Mouse (Mus musculus): Measurements from ENCODE around the gene Sp4. TPM values are rescaled to one million over a fixed set of nuclear protein-coding genes. Genes with fewer than 3 reads are reported as not detected.

Sp4 gene
- polyA plus RNA-seq, 1 experiment from 2014 or later: 6.6 TPM

DNA sequence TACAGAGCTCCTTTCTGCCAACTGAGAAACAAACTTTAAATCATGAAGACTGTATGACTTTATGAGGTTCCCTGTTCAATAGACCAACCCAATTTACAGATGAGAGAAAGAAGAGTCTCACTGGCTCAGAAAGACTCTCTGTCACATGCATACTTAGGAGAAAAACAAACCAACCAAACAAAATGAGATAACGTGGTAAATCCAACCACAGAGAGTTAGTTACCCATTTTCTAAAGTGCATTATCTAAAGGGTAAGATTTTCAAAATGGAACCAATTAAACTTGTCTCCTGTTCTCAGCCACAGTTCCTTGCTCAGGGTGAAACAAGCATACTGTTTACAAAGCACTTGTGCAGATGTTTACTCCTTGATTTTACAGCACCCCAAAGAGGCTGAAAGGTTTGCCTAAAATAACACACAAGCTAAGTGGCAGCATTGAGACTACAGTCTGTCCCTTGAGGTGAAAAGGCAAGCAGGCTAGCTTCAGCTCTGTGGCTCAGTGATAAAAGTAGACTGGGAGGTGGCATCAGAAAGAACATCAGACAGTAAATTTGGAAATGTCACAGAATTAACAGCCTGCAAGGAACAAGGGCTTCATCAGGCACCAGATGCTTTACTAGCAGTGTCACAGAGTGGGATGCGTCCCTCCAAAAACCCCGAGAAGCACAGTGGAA lies 12.7 kb upstream of the Sp4 start:
- 57% methylated on average over 3 of the region's 3 CpGs for WGBS
- H3K9me3 ChIP-seq (replicated peaks; ENCODE audit: control insufficient read depth, low read length): no peaks in the 10 kb centered on the region
- H3K27ac ChIP-seq (ENCODE audit: low read length): no peak overlapping the region
- no peak overlapping the region for H3K9ac ChIP-seq (ENCODE audit: low read length)
- H3K36me3 ChIP-seq (ENCODE audit: control insufficient read depth, insufficient read depth): no peaks in the 10 kb centered on the region
- H3K4me1 ChIP-seq (ENCODE audit: control insufficient read depth, insufficient read depth, low read length): no peaks in the 10 kb centered on the region
- no peaks in the 10 kb centered on the region for H3K27me3 ChIP-seq (ENCODE audit: control insufficient read depth, insufficient read depth, low read length)
- no peak overlapping the region for H3K4me2 ChIP-seq (ENCODE audit: low read depth, low read length)
- ATAC-seq (replicated peaks; ENCODE audit: extremely low read depth, insufficient read depth, low FRiP score): no peak
- no peak overlapping the region for H3K4me3 ChIP-seq (ENCODE audit: low read length)

DNA sequence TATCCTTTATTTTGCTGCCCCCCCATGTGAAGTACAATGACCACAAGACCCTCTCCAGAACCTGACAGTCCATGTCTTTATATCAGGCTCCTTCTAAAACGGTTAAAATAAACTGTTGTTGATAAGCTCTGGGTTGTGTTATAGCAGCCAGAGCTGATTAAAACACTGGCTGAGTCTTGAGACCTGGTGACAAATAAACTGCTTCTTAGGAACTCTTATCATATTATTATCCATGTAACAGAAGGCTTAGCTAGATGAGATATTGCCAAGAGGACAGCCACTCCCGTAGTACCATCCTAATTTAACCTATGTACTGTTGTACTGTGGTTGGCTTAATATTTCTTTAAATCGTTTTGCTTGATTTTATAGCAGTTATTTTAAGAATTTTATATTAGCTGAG lies 2.3 kb upstream of the Sp4 start:
- Histone ChIP-seq H3K9ac (ENCODE audit: low read length) (no peak overlapping the region), H3K27ac (ENCODE audit: low read length) (no peak overlapping the region), H3K4me3 (ENCODE audit: low read length) (no peak overlapping the region), H3K9me3 (replicated peaks; ENCODE audit: control insufficient read depth, low read length) (no peaks in the 10 kb centered on the region), H3K36me3 (ENCODE audit: control insufficient read depth, insufficient read depth) (no peaks in the 10 kb centered on the region), H3K27me3 (ENCODE audit: control insufficient read depth, insufficient read depth, low read length) (no peaks in the 10 kb centered on the region), H3K4me1 (ENCODE audit: control insufficient read depth, insufficient read depth, low read length) (peaks cover 17% of the 10 kb centered on the region), H3K4me2 (ENCODE audit: low read depth, low read length) (no peak overlapping the region)
- no peak for ATAC-seq (replicated peaks; ENCODE audit: extremely low read depth, insufficient read depth, low FRiP score)
- WGBS: 62% methylated on average over 3 of the region's 3 CpGs

DNA sequence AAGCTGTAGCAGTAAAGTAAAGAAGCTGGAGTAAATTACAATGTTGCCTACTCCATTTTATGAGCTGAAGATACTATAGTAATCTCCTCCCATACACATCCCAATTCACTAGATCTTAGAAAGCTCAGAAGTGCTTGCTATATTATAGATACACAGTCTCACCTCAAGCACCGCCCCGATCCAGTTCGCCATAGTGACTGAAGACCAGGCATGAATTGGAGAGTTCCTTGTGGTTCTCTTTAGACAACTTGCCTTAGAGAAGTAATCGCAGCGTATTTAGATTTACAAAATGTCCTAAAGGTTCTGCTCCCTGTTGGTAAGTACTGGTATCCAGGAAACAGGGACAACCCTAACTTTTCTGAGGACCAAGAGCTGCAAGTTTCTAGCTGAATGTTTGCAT lies 1.8 kb upstream of the Sp4 start:
- Histone ChIP-seq H3K27me3 (ENCODE audit: control insufficient read depth, insufficient read depth, low read length) (no peaks in the 10 kb centered on the region), H3K4me2 (ENCODE audit: low read depth, low read length) (peak overlapping the region; percentile 73), H3K4me3 (ENCODE audit: low read length) (peak overlapping the region; percentile 99), H3K36me3 (ENCODE audit: control insufficient read depth, insufficient read depth) (no peaks in the 10 kb centered on the region), H3K9me3 (replicated peaks; ENCODE audit: control insufficient read depth, low read length) (no peaks in the 10 kb centered on the region), H3K4me1 (ENCODE audit: control insufficient read depth, insufficient read depth, low read length) (peaks cover 19% of the 10 kb centered on the region), H3K9ac (ENCODE audit: low read length) (peak overlapping the region; percentile 77), H3K27ac (ENCODE audit: low read length) (peak overlapping the region; percentile 86)
- WGBS: 90% methylated on average over 5 of the region's 5 CpGs
- ATAC-seq (replicated peaks; ENCODE audit: extremely low read depth, insufficient read depth, low FRiP score): no peak

DNA sequence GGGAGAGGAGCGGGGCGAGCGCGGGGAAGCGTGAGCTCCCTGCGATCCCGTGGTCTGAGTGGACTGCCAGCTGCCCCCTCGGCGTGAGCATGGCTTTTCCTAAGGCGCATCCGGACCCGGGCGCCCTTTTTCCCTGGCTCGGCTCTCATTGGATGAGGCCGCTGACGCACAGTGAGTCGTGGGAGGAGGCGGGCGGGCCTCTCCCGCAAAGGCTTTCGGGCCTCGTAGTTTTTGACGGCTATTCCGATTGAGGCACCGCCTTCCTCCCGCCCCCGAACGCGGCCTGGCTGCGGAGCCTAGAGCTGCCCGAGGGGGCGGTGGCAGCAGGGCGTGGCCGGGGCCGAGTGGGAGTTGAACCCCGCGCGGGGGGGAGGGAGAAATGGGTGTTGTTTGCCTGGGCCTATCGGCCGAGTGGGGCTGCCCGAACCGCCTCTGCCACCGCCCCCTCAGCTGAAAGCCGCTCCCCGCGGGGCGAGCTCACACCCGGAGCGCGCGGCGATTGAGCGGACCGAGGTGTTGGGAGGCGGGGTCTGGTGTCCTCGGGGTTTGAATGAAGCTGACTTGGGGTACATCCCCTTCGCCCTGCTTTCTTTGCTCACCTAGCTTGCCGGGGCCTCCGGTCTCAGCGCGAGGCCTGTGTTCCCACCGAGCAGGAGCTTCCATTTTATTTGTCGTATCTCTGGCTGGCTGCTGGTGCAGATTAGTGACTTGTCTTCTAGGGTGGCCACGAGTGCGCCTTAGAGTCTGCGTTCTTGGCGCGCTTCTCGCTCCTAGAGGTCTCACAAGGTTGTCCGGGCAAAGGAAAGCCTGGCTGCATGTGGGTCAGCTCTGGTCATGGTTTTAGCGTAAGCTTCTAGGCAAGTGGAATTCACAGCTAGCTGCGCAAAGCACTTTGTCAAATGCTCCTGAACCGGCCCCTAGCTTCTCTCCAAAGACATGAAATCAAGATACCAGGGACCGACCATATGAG lies 911 bp upstream of the Sp4 start:
- ATAC-seq (replicated peaks; ENCODE audit: extremely low read depth, insufficient read depth, low FRiP score): peak; percentile 88
- Histone ChIP-seq H3K4me1 (ENCODE audit: control insufficient read depth, insufficient read depth, low read length) (peaks cover 22% of the 10 kb centered on the region), H3K4me3 (ENCODE audit: low read length) (peak overlapping the region; percentile 99), H3K9me3 (replicated peaks; ENCODE audit: control insufficient read depth, low read length) (no peaks in the 10 kb centered on the region), H3K9ac (ENCODE audit: low read length) (peak overlapping the region; percentile 89), H3K4me2 (ENCODE audit: low read depth, low read length) (peak overlapping the region; percentile 74), H3K36me3 (ENCODE audit: control insufficient read depth, insufficient read depth) (no peaks in the 10 kb centered on the region), H3K27me3 (ENCODE audit: control insufficient read depth, insufficient read depth, low read length) (no peaks in the 10 kb centered on the region), H3K27ac (ENCODE audit: low read length) (peak overlapping the region; percentile 96)
- WGBS: under 1% methylated on average over 67 of the region's 74 CpGs

DNA sequence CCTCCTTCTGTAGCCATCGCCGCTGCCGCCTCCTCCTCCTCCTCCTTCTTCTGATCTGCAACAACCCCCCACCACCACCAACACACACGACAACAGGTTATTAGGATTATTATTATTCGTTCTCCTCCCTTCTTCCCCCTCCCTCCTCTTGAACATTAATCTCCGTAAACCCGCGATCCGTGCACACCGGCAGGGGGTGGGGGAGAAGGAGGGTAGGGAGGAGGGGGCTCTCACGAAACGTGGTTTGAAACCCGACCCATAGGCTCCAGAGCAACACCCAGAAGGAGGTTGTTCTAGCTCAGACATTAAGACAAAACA lies 527 bp downstream of the Sp4 start:
- H3K36me3 ChIP-seq (ENCODE audit: control insufficient read depth, insufficient read depth): no peaks in the 10 kb centered on the region
- H3K9ac ChIP-seq (ENCODE audit: low read length): peak overlapping the region; percentile 78
- no peaks in the 10 kb centered on the region for H3K27me3 ChIP-seq (ENCODE audit: control insufficient read depth, insufficient read depth, low read length)
- peak overlapping the region; percentile 93 for H3K27ac ChIP-seq (ENCODE audit: low read length)
- no peaks in the 10 kb centered on the region for H3K9me3 ChIP-seq (replicated peaks; ENCODE audit: control insufficient read depth, low read length)
- ATAC-seq (replicated peaks; ENCODE audit: extremely low read depth, insufficient read depth, low FRiP score): no peak
- peak overlapping the region; percentile 99 for H3K4me3 ChIP-seq (ENCODE audit: low read length)
- WGBS: 0% methylated on average over 13 of the region's 13 CpGs
- H3K4me2 ChIP-seq (ENCODE audit: low read depth, low read length): peak overlapping the region; percentile 82
- H3K4me1 ChIP-seq (ENCODE audit: control insufficient read depth, insufficient read depth, low read length): peaks cover 23% of the 10 kb centered on the region

DNA sequence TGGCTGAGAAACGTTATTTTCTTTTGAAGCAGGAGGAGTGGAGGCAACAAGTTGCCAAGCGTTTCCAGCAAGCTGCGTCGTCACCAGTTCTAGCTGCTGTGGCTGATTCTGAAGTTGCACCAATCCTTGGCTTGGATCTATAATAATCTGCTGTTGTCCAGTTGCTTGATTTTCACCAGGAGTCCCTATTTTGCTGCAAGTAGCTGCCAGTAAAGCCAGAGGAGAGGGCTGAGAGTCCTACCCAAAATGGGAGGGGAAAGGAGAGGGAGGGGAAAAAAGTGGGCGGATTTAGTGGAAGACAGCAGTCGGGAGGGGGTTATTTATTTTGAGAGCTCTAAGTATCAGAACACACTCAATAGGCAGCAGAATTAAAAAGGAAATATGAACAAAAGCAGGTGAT lies 1.3 kb downstream of the Sp4 start:
- no peaks in the 10 kb centered on the region for H3K27me3 ChIP-seq (ENCODE audit: control insufficient read depth, insufficient read depth, low read length)
- no peaks in the 10 kb centered on the region for H3K36me3 ChIP-seq (ENCODE audit: control insufficient read depth, insufficient read depth)
- ATAC-seq (replicated peaks; ENCODE audit: extremely low read depth, insufficient read depth, low FRiP score): no peak
- 27% methylated on average over 6 of the region's 6 CpGs for WGBS
- H3K27ac ChIP-seq (ENCODE audit: low read length): no peak overlapping the region
- peak overlapping the region; percentile 9; the same call in 1 of the 2 replicates for H3K4me3 ChIP-seq (ENCODE audit: low read length)
- H3K9ac ChIP-seq (ENCODE audit: low read length): no peak overlapping the region
- H3K4me1 ChIP-seq (ENCODE audit: control insufficient read depth, insufficient read depth, low read length): peaks cover 23% of the 10 kb centered on the region
- no peaks in the 10 kb centered on the region for H3K9me3 ChIP-seq (replicated peaks; ENCODE audit: control insufficient read depth, low read length)
- H3K4me2 ChIP-seq (ENCODE audit: low read depth, low read length): peak overlapping the region; percentile 82

DNA sequence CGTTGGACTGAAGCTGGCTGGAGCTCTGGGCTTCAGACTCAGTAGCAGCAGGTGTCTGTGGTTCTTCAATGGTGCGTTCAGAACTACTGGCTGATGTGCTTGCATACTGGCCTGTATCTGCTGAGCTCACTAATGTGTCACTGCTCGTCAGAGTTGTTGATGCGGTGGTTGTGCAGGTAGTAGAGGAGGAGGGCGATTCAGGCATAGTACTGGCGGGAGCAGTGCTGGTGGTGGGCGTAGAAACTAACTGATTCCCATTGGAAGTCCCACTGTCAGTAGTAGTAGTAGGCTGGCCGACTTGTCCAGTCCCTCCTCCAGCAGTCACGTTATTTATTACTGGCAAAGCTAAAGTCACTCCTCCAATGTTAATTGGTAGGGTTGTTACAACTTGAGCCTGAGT lies 2.1 kb downstream of the Sp4 start:
- Histone ChIP-seq H3K9me3 (replicated peaks; ENCODE audit: control insufficient read depth, low read length) (no peaks in the 10 kb centered on the region), H3K36me3 (ENCODE audit: control insufficient read depth, insufficient read depth) (0 out of 2 replicates have a peak, but pooled peaks cover under 1% of the 10 kb centered on the region), H3K4me1 (ENCODE audit: control insufficient read depth, insufficient read depth, low read length) (peaks cover 23% of the 10 kb centered on the region), H3K4me2 (ENCODE audit: low read depth, low read length) (no peak overlapping the region), H3K27me3 (ENCODE audit: control insufficient read depth, insufficient read depth, low read length) (no peaks in the 10 kb centered on the region), H3K9ac (ENCODE audit: low read length) (no peak overlapping the region), H3K27ac (ENCODE audit: low read length) (no peak overlapping the region), H3K4me3 (ENCODE audit: low read length) (no peak overlapping the region)
- 80% methylated on average over 9 of the region's 9 CpGs for WGBS
- no peak for ATAC-seq (replicated peaks; ENCODE audit: extremely low read depth, insufficient read depth, low FRiP score)

DNA sequence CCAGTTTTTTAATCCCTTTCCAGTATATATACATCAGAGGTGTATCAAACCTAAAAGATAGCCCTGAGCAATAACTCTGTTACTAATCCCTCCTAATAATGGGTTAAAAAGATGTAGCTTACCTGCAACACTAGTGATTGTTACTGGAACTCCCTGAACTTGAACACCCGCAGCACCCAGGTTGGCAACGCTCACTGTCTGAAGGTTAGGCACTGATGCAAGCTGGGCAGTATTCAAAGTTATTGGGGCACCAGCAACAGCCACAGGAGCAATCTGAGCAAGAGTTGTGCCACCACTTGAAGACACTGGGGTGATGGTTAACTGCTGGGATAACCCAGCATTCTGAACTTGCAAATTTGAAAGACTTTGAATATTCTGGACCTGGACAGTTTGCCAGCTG lies 2.7 kb downstream of the Sp4 start:
- ATAC-seq (replicated peaks; ENCODE audit: extremely low read depth, insufficient read depth, low FRiP score): no peak
- H3K36me3 ChIP-seq (ENCODE audit: control insufficient read depth, insufficient read depth): 0 out of 2 replicates have a peak, but pooled peaks cover 2% of the 10 kb centered on the region
- H3K4me2 ChIP-seq (ENCODE audit: low read depth, low read length): peak overlapping the region; percentile 18; the same call in 1 of the 2 replicates
- H3K27ac ChIP-seq (ENCODE audit: low read length): no peak overlapping the region
- 0 out of 2 replicates have a peak overlapping the region, but pooled peaks have one; percentile 7 for H3K9ac ChIP-seq (ENCODE audit: low read length)
- H3K4me1 ChIP-seq (ENCODE audit: control insufficient read depth, insufficient read depth, low read length): peaks cover 23% of the 10 kb centered on the region
- H3K4me3 ChIP-seq (ENCODE audit: low read length): no peak overlapping the region
- 85% methylated on average over 2 of the region's 2 CpGs for WGBS
- no peaks in the 10 kb centered on the region for H3K9me3 ChIP-seq (replicated peaks; ENCODE audit: control insufficient read depth, low read length)
- no peaks in the 10 kb centered on the region for H3K27me3 ChIP-seq (ENCODE audit: control insufficient read depth, insufficient read depth, low read length)

DNA sequence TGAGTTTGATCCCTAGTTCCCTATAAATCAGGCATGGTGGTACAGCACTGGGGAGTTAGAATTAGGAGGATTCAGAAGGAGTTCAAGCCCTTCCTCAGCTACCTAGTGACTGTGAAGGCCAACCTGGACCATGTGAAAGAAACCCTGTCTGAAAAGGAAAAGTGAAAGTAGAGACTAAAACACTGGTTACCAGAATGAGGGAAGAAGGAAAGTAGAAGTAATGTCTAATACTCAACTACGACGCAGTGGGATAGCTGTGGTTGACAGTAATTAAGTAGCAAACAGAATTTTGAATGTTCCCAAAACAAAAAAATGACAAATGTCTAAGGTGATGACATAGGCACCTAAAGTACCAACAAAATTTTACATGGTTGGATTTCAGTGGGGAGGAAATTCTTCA lies 5.0 kb downstream of the Sp4 start:
- Histone ChIP-seq H3K4me3 (ENCODE audit: low read length) (no peak overlapping the region), H3K27me3 (ENCODE audit: control insufficient read depth, insufficient read depth, low read length) (no peaks in the 10 kb centered on the region), H3K9ac (ENCODE audit: low read length) (no peak overlapping the region), H3K9me3 (replicated peaks; ENCODE audit: control insufficient read depth, low read length) (no peaks in the 10 kb centered on the region), H3K4me1 (ENCODE audit: control insufficient read depth, insufficient read depth, low read length) (peaks cover 16% of the 10 kb centered on the region), H3K27ac (ENCODE audit: low read length) (no peak overlapping the region), H3K36me3 (ENCODE audit: control insufficient read depth, insufficient read depth) (0 out of 2 replicates have a peak, but pooled peaks cover 4% of the 10 kb centered on the region), H3K4me2 (ENCODE audit: low read depth, low read length) (peak overlapping the region; percentile 18)
- no peak for ATAC-seq (replicated peaks; ENCODE audit: extremely low read depth, insufficient read depth, low FRiP score)
- WGBS: 88% methylated on average over 2 of the region's 2 CpGs
